Mouse (Mus musculus) midbrain, postnatal 0 days (tissue): ENCODE data around the gene Tmem259. TPM values are rescaled to one million over a fixed set of nuclear protein-coding genes. Genes with fewer than 3 reads are reported as not detected.
A peak's percentile ranks its signal among the peaks of the same experiment; 100 is the strongest.

ENCODE experiments used
- ATAC-seq: fragments of 200-750 bp; cut with Nextera tagmentation; 2 replicates; pipeline ENCODE4 v1.8.0; 2017; ENCODE audit warnings: moderate number of reproducible peaks, mild to moderate bottlenecking, moderate TSS enrichment, moderate library complexity; ENCODE audit not compliant: low FRiP score
- DNase-seq: peaks from one replicate; pipeline ENCODE4 v3.0.0-alpha.2; 2015; ENCODE audit warnings: low spot score
- H3K27ac ChIP-seq: fragments of 300-500 bp; sonication (generic); 2 replicates; pipeline ENCODE4 v1.5.1; 2014; ENCODE audit warnings: low read depth, mild to moderate bottlenecking, low read length, mixed read lengths
- H3K27me3 ChIP-seq: fragments of 300-500 bp; sonication (generic); 2 replicates; pipeline ENCODE4 v1.6.1; 2014; ENCODE audit warnings: low read length, control low read depth, mixed read lengths; ENCODE audit not compliant: insufficient read depth
- H3K36me3 ChIP-seq: fragments of 300-500 bp; sonication (generic); 2 replicates; pipeline ENCODE4 v1.6.1; 2014; ENCODE audit warnings: low read length, control low read depth, mixed read lengths; ENCODE audit not compliant: insufficient read depth
- H3K4me1 ChIP-seq: fragments of 300-500 bp; sonication (generic); 2 replicates; pipeline ENCODE4 v1.6.1; 2014; ENCODE audit warnings: mild to moderate bottlenecking, control low read depth, antibody characterized with exemption, low read length, mixed read lengths; ENCODE audit not compliant: insufficient read depth
- H3K4me2 ChIP-seq: fragments of 300-500 bp; sonication (generic); 2 replicates; pipeline ENCODE4 v1.6.1; 2014; ENCODE audit warnings: low read depth, mild to moderate bottlenecking, low read length, mixed read lengths; ENCODE audit not compliant: poor library complexity, severe bottlenecking
- H3K4me3 ChIP-seq: fragments of 300-500 bp; sonication (generic); 2 replicates; pipeline ENCODE4 v1.5.1; 2014; ENCODE audit warnings: low read depth, mild to moderate bottlenecking, low read length, moderate library complexity
- H3K9ac ChIP-seq: fragments of 300-500 bp; sonication (generic); replicated peaks from 2 replicates; pipeline ENCODE4 v1.6.1; 2014; ENCODE audit warnings: mild to moderate bottlenecking, low read length, moderate library complexity, mixed read lengths; ENCODE audit not compliant: poor library complexity, severe bottlenecking
- H3K9me3 ChIP-seq: fragments of 300-500 bp; sonication (generic); 2 replicates; pipeline ENCODE4 v1.6.1; 2016; ENCODE audit warnings: low read length, control low read depth
- CTCF ChIP-seq: IDR thresholded peaks from 2 replicates; pipeline ENCODE4 v1.5.1; 2016; ENCODE audit warnings: antibody characterized with exemption, mild to moderate bottlenecking
- WGBS: fragments of 180-500 bp; shearing (Covaris S2); extraction: QIAGEN DNeasy Blood & Tissue Kit; methylation state at CpG from one replicate; pipeline ENCODE4 v1.1.7; 2014; 5-methylcytosine and 5-hydroxymethylcytosine counted together
- polyA plus RNA-seq: library from polyadenylated mRNA; unstranded; fragments of >200 nt; fragmentation: Nextera tagmentation; extraction: Ambion mirVana; gene quantifications from 2 replicates; pipeline ENCODE4 v1.2.1, GENCODE M21; 2015
- total RNA-seq: library from RNA; depleted of rRNA; stranded (reverse); fragments of >200 nt; gene quantifications from 2 replicates; pipeline ENCODE4 v1.2.3, GENCODE M21; 2014

Tmem259 gene
- total and polyA plus RNA-seq, 2 experiments from 2014 or later, result 29.3 to 172 TPM

GRCm38 (mm10) chr10:79984871-79985270 lies 741 bp upstream of the Tmem259 start:
- ATAC-seq (peak; percentile 92), DNase-seq (peak; percentile 100)
- Histone ChIP-seq H3K4me2 (peak overlapping the region; percentile 69), H3K4me1 (peaks cover 17% of the 10 kb centered on the region), H3K27ac (peak overlapping the region; percentile 96), H3K9ac (peak overlapping the region; percentile 89), H3K27me3 (peaks cover 22% of the 10 kb centered on the region), H3K4me3 (peak overlapping the region; percentile 75), H3K36me3 (no peaks in the 10 kb centered on the region), H3K9me3 (no peaks in the 10 kb centered on the region)
- no peak for TF ChIP-seq CTCF
- WGBS, result under 1% methylated on average over 22 of the region's 22 CpGs

- ATAC-seq, result no peak
- Histone ChIP-seq H3K9ac (peak overlapping the region; percentile 89), H3K27me3 (peaks cover 10% of the 10 kb centered on the region), H3K4me2 (peak overlapping the region; percentile 69), H3K4me3 (peak overlapping the region; percentile 75), H3K36me3 (peaks cover 10% of the 10 kb centered on the region), H3K27ac (peak overlapping the region; percentile 96), H3K9me3 (no peaks in the 10 kb centered on the region), H3K4me1 (peaks cover 17% of the 10 kb centered on the region)
- DNase-seq, result peak; percentile 65
- TF ChIP-seq CTCF, result no peak
- WGBS, result 0% methylated on average over 16 of the region's 21 CpGs
Observed at GRCm38 (mm10) chr10:79983670-79984069, 460 bp downstream of the Tmem259 start.

GRCm38 (mm10) chr10:79983205-79983604 lies 925 bp downstream of the Tmem259 start:
- Histone ChIP-seq H3K4me1 (peaks cover 17% of the 10 kb centered on the region), H3K4me2 (peak overlapping the region; percentile 69), H3K27ac (peak overlapping the region; percentile 96), H3K36me3 (peaks cover 14% of the 10 kb centered on the region), H3K4me3 (peak overlapping the region; percentile 75), H3K9ac (peak overlapping the region; percentile 89), H3K27me3 (peaks cover 5% of the 10 kb centered on the region), H3K9me3 (no peaks in the 10 kb centered on the region)
- no peak for DNase-seq
- WGBS, result 78% methylated on average over 5 of the region's 5 CpGs
- ATAC-seq, result no peak
- no peak for TF ChIP-seq CTCF

GRCm38 (mm10) chr10:79979401-79980155 lies 4.6 kb downstream of the Tmem259 start:
- 92% methylated on average over 22 of the region's 22 CpGs for WGBS
- ATAC-seq (no peak), DNase-seq (no peak)
- Histone ChIP-seq H3K36me3 (peaks cover 42% of the 10 kb centered on the region), H3K27ac (no peak overlapping the region), H3K9ac (no peak overlapping the region), H3K27me3 (no peaks in the 10 kb centered on the region), H3K4me2 (no peak overlapping the region), H3K4me3 (no peak overlapping the region), H3K9me3 (no peaks in the 10 kb centered on the region), H3K4me1 (peaks cover 15% of the 10 kb centered on the region)
- TF ChIP-seq CTCF, result no peak

- TF ChIP-seq CTCF, result no peak
- Histone ChIP-seq H3K9me3 (no peaks in the 10 kb centered on the region), H3K9ac (no peak overlapping the region), H3K4me1 (peaks cover 11% of the 10 kb centered on the region), H3K4me2 (no peak overlapping the region), H3K4me3 (no peak overlapping the region), H3K27me3 (no peaks in the 10 kb centered on the region), H3K27ac (no peak overlapping the region), H3K36me3 (peaks cover 42% of the 10 kb centered on the region)
- no peak for ATAC-seq
- WGBS, result 97% methylated on average over 18 of the region's 21 CpGs
- no peak for DNase-seq
Observed at GRCm38 (mm10) chr10:79978061-79978460, 6.1 kb downstream of the Tmem259 start.

GRCm38 (mm10) chr10:79977324-79977723 lies 6.8 kb downstream of the Tmem259 start:
- Histone ChIP-seq H3K4me1 (peaks cover 4% of the 10 kb centered on the region), H3K9me3 (no peaks in the 10 kb centered on the region), H3K36me3 (peaks cover 42% of the 10 kb centered on the region), H3K27ac (no peak overlapping the region), H3K4me2 (no peak overlapping the region), H3K4me3 (no peak overlapping the region), H3K27me3 (no peaks in the 10 kb centered on the region), H3K9ac (no peak overlapping the region)
- no peak for DNase-seq
- no peak for ATAC-seq
- TF ChIP-seq CTCF, result no peak
- WGBS, result 84% methylated on average over 27 of the region's 28 CpGs
